Mouse (Mus musculus) limb, embryonic 13.5 days (tissue): Measurements from ENCODE around the gene B3glct. TPM values are rescaled to one million over a fixed set of nuclear protein-coding genes. Genes with fewer than 3 reads are reported as not detected.

Experiments used
- ATAC-seq: fragments of 200-750 bp; cut with Nextera tagmentation; 2 replicates; pipeline ENCODE4 v1.8.0; 2017; ENCODE audit warnings: low read depth, moderate number of reproducible peaks, moderate TSS enrichment; ENCODE audit not compliant: low FRiP score
- H3K27ac ChIP-seq: fragments of 300-500 bp; sonication (generic); 2 replicates; pipeline ENCODE4 v1.5.1; 2015; ENCODE audit warnings: inconsistent platforms, mild to moderate bottlenecking, moderate library complexity
- H3K27me3 ChIP-seq: fragments of 300-500 bp; sonication (generic); 2 replicates; pipeline ENCODE4 v1.6.1; 2015; ENCODE audit warnings: mild to moderate bottlenecking, inconsistent platforms
- H3K36me3 ChIP-seq: fragments of 300-500 bp; sonication (generic); 2 replicates; pipeline ENCODE4 v1.6.1; 2015; ENCODE audit warnings: inconsistent platforms, mild to moderate bottlenecking, moderate library complexity
- H3K4me1 ChIP-seq: fragments of 300-500 bp; sonication (generic); 2 replicates; pipeline ENCODE4 v1.6.1; 2015; ENCODE audit warnings: inconsistent platforms
- H3K4me2 ChIP-seq: fragments of 300-500 bp; sonication (generic); replicated peaks from 2 replicates; pipeline ENCODE4 v1.6.1; 2015; ENCODE audit warnings: inconsistent platforms, mild to moderate bottlenecking, moderate library complexity
- H3K4me3 ChIP-seq: fragments of 300-500 bp; sonication (generic); 2 replicates; pipeline ENCODE4 v1.5.1; 2015; ENCODE audit warnings: moderate library complexity, mild to moderate bottlenecking, inconsistent platforms
- H3K9ac ChIP-seq: fragments of 300-500 bp; sonication (generic); 2 replicates; pipeline ENCODE4 v1.6.1; 2015; ENCODE audit warnings: mild to moderate bottlenecking, inconsistent platforms
- H3K9me3 ChIP-seq: fragments of 300-500 bp; sonication (generic); 2 replicates; pipeline ENCODE4 v1.6.1; 2016; ENCODE audit warnings: inconsistent platforms
- WGBS: fragments of 180-500 bp; shearing (Covaris S2); methylation state at CpG from one replicate; pipeline ENCODE4 v1.1.7; 2015; 5-methylcytosine and 5-hydroxymethylcytosine counted together
- polyA plus RNA-seq: library from polyadenylated mRNA; unstranded; fragments of >200 nt; fragmentation: Nextera tagmentation; extraction: Ambion mirVana; gene quantifications from 2 replicates; pipeline ENCODE4 v1.2.1, GENCODE M21; 2015

Gene B3glct
- 15.6 and 15.7 TPM in 2 replicates for polyA plus RNA-seq

DNA sequence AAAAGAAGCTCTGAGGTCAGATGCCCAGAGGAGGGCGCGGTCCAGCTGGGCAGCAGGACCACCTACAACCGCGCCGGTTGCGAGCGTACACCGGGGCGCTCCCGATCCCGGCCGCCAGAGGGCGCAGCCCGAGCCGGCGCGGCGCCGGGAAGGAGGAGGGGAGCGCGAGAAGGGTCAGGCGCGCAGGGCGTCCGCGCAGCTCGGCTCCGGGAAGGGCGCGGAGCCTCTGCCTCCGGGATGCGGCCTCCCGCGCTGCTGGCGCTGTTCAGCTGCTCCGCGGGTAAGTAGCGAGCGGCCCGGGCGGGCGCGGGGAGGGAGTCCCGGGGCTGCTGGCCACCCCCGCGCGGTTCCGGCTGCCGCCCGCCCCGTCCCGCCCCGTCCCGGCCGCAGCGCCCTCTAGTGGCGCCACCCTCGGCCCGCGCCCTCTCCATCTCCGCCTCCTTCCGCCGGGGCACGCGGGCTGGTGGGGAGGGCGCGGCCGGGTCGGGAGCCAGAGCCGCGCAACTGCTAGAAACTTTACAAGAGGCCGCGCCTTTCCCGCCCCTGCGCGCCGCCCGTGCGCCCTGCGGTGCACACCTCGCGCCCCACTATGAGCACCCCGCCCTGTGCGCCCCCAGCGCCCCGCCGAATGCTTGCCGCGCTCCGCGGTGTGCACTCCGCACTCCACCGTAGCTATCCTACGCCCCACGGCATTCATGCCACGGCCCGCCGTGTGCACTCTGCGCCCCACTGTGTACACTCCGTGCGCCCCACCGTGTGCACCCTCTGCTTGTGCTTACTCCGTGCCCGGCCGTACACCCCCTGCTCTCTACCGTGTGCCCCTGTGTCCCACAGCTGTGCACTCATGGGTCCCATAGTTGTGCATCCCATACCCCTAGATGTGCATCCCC, at the start of gene B3glct:
Gene B3glct, plus strand, starts transcription at position 131 of the 890 bp plus-strand sequence.
- peak; percentile 94 for ATAC-seq
- WGBS, result under 1% methylated on average over 62 of the region's 106 CpGs
- 0 out of 2 replicates have a peak, but pooled peaks cover 3% of the 10 kb centered on the region for H3K27me3 ChIP-seq
- no peaks in the 10 kb centered on the region for H3K36me3 ChIP-seq
- peaks cover 39% of the 10 kb centered on the region for H3K4me1 ChIP-seq
- H3K9ac ChIP-seq, result peak within 1 kb of the TSS; percentile 89
- H3K9me3 ChIP-seq, result no peaks in the 10 kb centered on the region
- H3K4me2 ChIP-seq, result peak within 1 kb of the TSS; percentile 95
- H3K27ac ChIP-seq, result peak within 1 kb of the TSS; percentile 82; the same call in 1 of the 2 replicates
- H3K4me3 ChIP-seq, result peak within 1 kb of the TSS; percentile 75

DNA sequence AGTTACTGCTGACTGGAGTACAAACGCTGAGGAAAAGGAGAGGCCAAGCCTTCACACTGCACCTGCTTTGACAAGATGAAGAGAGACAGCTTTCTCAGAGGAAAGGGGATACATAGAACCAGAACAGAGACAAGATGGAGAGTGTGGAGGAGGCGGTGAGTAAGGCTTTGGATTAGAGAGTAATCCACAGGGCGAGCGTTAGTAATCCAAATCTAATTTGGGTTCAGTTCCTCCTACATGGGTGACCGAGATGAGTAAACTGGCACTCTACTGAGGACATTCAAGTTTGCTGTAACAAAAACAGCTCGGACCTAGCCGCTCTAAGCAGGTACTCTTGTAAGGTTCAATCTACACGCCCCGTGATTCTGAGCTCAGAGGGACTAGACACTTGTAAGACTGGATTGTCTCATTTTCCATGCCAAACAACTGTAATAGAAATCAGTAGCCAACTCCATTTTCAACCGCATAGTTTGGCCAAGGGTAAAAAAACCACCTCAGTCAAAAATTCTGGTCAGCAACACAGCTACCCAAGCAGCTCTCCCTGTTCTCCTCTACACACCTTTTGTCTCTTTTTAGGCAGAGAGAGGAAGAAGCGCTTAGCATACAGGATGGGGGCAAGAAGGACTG, 43.5 kb upstream of the B3glct start:
- Histone ChIP-seq H3K27ac (no peak overlapping the region), H3K4me3 (peak overlapping the region; percentile 81), H3K9me3 (no peaks in the 10 kb centered on the region), H3K9ac (peak overlapping the region; percentile 84), H3K36me3 (peaks cover 42% of the 10 kb centered on the region), H3K4me1 (peaks cover 23% of the 10 kb centered on the region), H3K27me3 (no peaks in the 10 kb centered on the region), H3K4me2 (peak overlapping the region; percentile 82)
- WGBS, result 71% methylated on average over 11 of the region's 11 CpGs
- no peak for ATAC-seq

GRCm38 (mm10) chr5:149635556-149635955, 42.5 kb upstream of the B3glct start:
- ATAC-seq, result no peak

GRCm38 (mm10) chr5:149636075-149636920, 41.7 kb upstream of the B3glct start, which contains the start of gene Hsph1:
Gene Hsph1, minus strand, starts transcription at chr5:149636376.
- H3K4me3 ChIP-seq, result peak within 1 kb of the TSS; percentile 81
- no peaks in the 10 kb centered on the region for H3K9me3 ChIP-seq
- H3K36me3 ChIP-seq, result peaks cover 24% of the 10 kb centered on the region
- no peaks in the 10 kb centered on the region for H3K27me3 ChIP-seq
- H3K27ac ChIP-seq, result peak within 1 kb of the TSS; percentile 89
- H3K9ac ChIP-seq, result peak within 1 kb of the TSS; percentile 84
- ATAC-seq, result peak; percentile 98
- WGBS, result under 1% methylated on average over 60 of the region's 60 CpGs
- peaks cover 23% of the 10 kb centered on the region for H3K4me1 ChIP-seq
- H3K4me2 ChIP-seq, result peak within 1 kb of the TSS; percentile 82

More at GRCm38 (mm10) chr5:149635556-149635955, 42.5 kb upstream of the B3glct start:
- under 1% methylated on average over 22 of the region's 24 CpGs for WGBS
- Histone ChIP-seq H3K9ac (peak overlapping the region; percentile 84), H3K27ac (peak overlapping the region; percentile 89), H3K36me3 (peaks cover 31% of the 10 kb centered on the region), H3K4me1 (peaks cover 23% of the 10 kb centered on the region), H3K4me3 (peak overlapping the region; percentile 81), H3K4me2 (peak overlapping the region; percentile 82), H3K27me3 (no peaks in the 10 kb centered on the region), H3K9me3 (no peaks in the 10 kb centered on the region)

DNA sequence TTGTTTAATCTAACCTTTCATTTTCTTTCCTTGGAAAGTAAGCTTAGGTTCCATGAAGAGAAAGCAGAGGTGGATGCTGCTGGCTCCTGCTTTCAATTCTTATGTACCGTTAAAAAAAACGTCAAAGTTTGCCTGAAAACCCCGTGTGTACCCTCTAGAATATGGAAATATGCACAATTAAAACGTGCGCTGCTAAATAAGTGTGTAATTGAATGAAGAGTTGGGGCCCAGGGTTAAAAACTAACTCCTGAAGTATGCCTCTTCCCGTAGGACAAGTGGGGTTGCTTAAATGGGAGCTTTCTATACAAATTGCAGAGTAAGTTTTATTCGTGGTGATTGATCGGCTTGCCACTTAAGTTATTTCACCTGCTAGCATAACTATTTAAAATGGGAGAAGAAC, 40.7 kb upstream of the B3glct start:
- no peak for ATAC-seq
- Histone ChIP-seq H3K27ac (no peak overlapping the region), H3K27me3 (no peaks in the 10 kb centered on the region), H3K4me1 (peaks cover 23% of the 10 kb centered on the region), H3K4me3 (peak overlapping the region; percentile 81), H3K4me2 (peak overlapping the region; percentile 82), H3K36me3 (peaks cover 14% of the 10 kb centered on the region), H3K9me3 (no peaks in the 10 kb centered on the region), H3K9ac (peak overlapping the region; percentile 67; the same call in 1 of the 2 replicates)
- 50% methylated on average over 8 of the region's 8 CpGs for WGBS

GRCm38 (mm10) chr5:149641277-149641892, 36.6 kb upstream of the B3glct start:
- Histone ChIP-seq H3K4me1 (0 out of 2 replicates have a peak, but pooled peaks cover 3% of the 10 kb centered on the region), H3K9me3 (no peaks in the 10 kb centered on the region), H3K36me3 (no peaks in the 10 kb centered on the region), H3K4me3 (no peak overlapping the region), H3K27ac (no peak overlapping the region), H3K4me2 (no peak overlapping the region), H3K27me3 (no peaks in the 10 kb centered on the region), H3K9ac (no peak overlapping the region)
- ATAC-seq, result no peak
- WGBS, result 79% methylated on average over 8 of the region's 8 CpGs

DNA sequence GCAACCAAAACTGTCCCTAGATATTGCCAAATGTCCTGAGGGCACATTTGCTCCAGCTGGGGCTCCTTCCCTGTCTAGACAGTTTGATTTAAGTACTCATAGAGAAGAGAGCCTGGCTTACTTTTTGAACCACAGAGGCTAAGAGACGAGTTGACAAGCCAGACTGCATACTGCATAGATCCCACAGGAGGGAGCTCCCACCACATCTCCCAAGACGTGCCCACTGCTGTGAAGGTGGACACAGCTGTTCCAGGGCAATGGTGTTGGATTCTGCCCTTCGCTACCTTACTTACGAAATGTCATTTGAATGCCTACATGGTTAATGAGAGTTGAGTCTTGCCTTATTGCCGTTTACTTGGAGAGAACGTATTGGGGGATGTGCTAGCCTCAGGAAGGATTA, 35.7 kb upstream of the B3glct start:
- 43% methylated on average over 6 of the region's 6 CpGs for WGBS
- Histone ChIP-seq H3K27ac (no peak overlapping the region), H3K4me2 (no peak overlapping the region), H3K9me3 (no peaks in the 10 kb centered on the region), H3K36me3 (no peaks in the 10 kb centered on the region), H3K4me1 (0 out of 2 replicates have a peak, but pooled peaks cover 1% of the 10 kb centered on the region), H3K4me3 (no peak overlapping the region), H3K27me3 (no peaks in the 10 kb centered on the region), H3K9ac (no peak overlapping the region)
- no peak for ATAC-seq

DNA sequence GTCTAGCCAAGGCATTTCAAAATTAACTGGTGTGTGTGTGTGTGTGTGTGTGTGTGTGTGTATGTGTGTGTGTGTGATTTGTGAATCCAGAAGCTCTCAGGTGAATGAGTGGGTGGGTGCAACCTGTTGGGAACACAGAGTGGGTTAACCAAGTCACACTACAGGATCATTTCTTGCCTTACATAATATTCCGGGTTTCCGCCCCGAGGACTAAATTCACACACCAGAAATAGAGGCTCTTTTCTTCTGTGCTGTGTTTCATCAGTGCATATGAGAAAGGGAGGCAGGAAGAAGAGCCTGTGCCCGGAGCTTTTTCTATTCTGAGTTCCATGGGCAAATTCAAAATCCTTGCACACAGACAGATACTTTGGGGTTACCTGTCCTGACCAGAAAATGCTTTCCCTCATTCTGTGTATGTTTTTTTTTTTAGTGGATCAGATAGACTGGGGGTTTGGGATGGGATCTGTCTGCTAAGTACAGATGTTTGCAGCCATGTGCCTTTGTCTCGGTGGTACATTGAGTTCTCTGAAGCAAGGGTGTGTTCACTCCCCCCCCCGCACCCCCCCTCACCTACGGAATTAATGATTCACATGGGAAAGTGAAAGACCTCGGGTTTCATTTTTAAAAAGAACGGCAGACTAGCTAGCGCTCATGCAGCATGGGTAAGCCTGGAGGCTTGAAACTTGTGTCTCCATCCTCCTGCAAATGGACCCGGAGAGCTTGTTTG, 35.1 kb upstream of the B3glct start:
- Histone ChIP-seq H3K27me3 (no peaks in the 10 kb centered on the region), H3K4me3 (no peak overlapping the region), H3K9ac (no peak overlapping the region), H3K4me2 (no peak overlapping the region), H3K4me1 (0 out of 2 replicates have a peak, but pooled peaks cover under 1% of the 10 kb centered on the region), H3K36me3 (no peaks in the 10 kb centered on the region), H3K27ac (no peak overlapping the region), H3K9me3 (no peaks in the 10 kb centered on the region)
- no peak for ATAC-seq
- WGBS, result 74% methylated on average over 11 of the region's 11 CpGs

DNA sequence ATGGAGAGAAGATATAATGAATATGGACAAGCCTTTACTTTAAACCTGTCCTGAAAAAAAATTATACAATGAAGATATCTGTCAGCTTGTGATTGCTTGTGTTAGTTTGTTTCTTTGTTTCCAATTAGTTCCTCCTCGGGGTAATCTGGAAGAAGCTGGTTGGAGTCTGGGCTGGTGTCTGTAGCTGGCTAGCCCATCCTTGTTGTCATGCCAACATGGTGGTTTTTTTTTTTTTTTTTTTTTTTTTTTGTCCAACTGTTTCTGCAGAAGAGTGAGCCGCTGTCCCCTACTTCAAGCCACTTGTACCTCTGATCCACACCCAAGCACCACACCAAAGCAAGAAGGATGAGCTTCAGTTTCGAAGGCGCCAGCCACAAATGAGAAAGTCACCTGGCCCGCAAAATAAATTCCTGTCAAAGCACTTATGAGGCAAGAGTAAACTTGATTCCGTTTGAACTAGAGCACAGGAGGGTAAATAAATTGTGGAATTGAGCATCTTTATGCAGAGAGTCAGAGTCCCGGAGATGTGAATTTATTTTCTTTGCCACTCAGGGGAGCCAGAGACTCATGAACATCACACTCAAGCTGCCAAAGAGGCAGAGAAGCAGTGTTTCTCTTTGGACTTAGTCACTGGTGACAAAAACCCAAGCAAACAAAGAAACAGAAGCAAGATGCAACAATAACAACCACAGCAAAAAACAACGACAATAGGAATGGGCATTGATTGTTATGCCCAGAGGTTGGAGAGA, 30.5 kb upstream of the B3glct start:
- WGBS, result 73% methylated on average over 8 of the region's 8 CpGs

DNA sequence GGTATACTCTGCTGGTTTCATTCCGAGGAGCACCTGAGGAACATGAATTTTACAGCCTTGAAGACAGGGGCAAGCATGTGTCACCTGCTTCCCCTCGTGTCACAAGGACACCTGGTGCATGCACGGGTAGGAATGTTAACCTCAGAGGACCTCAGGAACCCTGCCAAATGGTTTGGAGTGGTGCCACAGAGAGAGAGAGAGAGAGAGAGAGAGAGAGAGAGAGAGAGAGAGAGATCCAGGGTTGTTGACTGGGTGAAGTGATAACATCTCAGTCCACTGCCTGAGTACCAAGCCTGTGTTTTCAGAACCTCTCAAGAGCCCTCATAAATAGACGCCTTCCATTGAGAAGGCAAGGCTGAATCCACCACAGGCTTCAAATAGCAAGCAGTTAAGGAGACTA, 29.8 kb upstream of the B3glct start:
- Histone ChIP-seq H3K4me1 (peaks cover 8% of the 10 kb centered on the region; the same call in 1 of the 2 replicates), H3K27ac (no peak overlapping the region), H3K9me3 (no peaks in the 10 kb centered on the region), H3K9ac (no peak overlapping the region), H3K4me2 (no peak overlapping the region), H3K4me3 (no peak overlapping the region), H3K36me3 (no peaks in the 10 kb centered on the region), H3K27me3 (no peaks in the 10 kb centered on the region)
- 43% methylated on average over 4 of the region's 4 CpGs for WGBS
- no peak for ATAC-seq

More for the DNA sequence above, 30.5 kb upstream of the B3glct start:
- H3K36me3 ChIP-seq, result no peaks in the 10 kb centered on the region
- H3K4me3 ChIP-seq, result no peak overlapping the region
- no peak overlapping the region for H3K9ac ChIP-seq
- peaks cover 8% of the 10 kb centered on the region; the same call in 1 of the 2 replicates for H3K4me1 ChIP-seq
- H3K9me3 ChIP-seq, result no peaks in the 10 kb centered on the region
- no peaks in the 10 kb centered on the region for H3K27me3 ChIP-seq
- no peak overlapping the region for H3K27ac ChIP-seq
- no peak for ATAC-seq
- no peak overlapping the region for H3K4me2 ChIP-seq
